Mouse (Mus musculus): ENCODE measurements at regions not wholly inside any gene's neighbourhood (a gene's known extent, or its start where the extent isn't known, plus 50 kb on each side); places are given as distances from the start of the nearest gene placed in this dataset.

- H3K4me1 ChIP-seq = no peaks in the 10 kb centered on the region
- no peak overlapping the region for H3K4me2 ChIP-seq (replicated peaks)
- H3K9ac ChIP-seq = no peak overlapping the region
- no peak overlapping the region for H3K27ac ChIP-seq
- no peaks in the 10 kb centered on the region for H3K36me3 ChIP-seq
- H3K27me3 ChIP-seq = no peaks in the 10 kb centered on the region
- no peaks in the 10 kb centered on the region for H3K9me3 ChIP-seq
- no peak for ATAC-seq (ENCODE audit: insufficient number of reproducible peaks, insufficient read depth, low FRiP score, low TSS enrichment)
- H3K4me3 ChIP-seq = no peak overlapping the region
These were observed 376.9 kb upstream of the Plxna2 start for GRCm38 (mm10) chr1:194241111-194241510.

GRCm38 (mm10) chr1:194231206-194231605, 386.8 kb upstream of the Plxna2 start:
- no peaks in the 10 kb centered on the region for H3K36me3 ChIP-seq
- WGBS = 27% methylated on average over 4 of the region's 4 CpGs
- peaks cover 17% of the 10 kb centered on the region; the same call in 1 of the 2 replicates for H3K4me1 ChIP-seq
- peak; percentile 77; the same call in 1 of the 2 replicates for ATAC-seq (ENCODE audit: insufficient number of reproducible peaks, insufficient read depth, low FRiP score, low TSS enrichment)
- H3K4me3 ChIP-seq = no peak overlapping the region
- no peak overlapping the region for H3K4me2 ChIP-seq (replicated peaks)
- 0 out of 2 replicates have a peak, but pooled peaks cover 2% of the 10 kb centered on the region for H3K27me3 ChIP-seq
- no peaks in the 10 kb centered on the region for H3K9me3 ChIP-seq
- no peak overlapping the region for H3K27ac ChIP-seq
- no peak overlapping the region for H3K9ac ChIP-seq

GRCm38 (mm10) chr1:194226550-194227160, 391.4 kb upstream of the Plxna2 start:
- peaks cover 12% of the 10 kb centered on the region; the same call in 1 of the 2 replicates for H3K4me1 ChIP-seq
- no peak overlapping the region for H3K4me3 ChIP-seq
- 0 out of 2 replicates have a peak, but pooled peaks cover 2% of the 10 kb centered on the region for H3K27me3 ChIP-seq
- 17% methylated on average over 6 of the region's 6 CpGs for WGBS
- no peak overlapping the region for H3K9ac ChIP-seq
- H3K36me3 ChIP-seq = no peaks in the 10 kb centered on the region
- H3K4me2 ChIP-seq (replicated peaks) = no peak overlapping the region
- no peak for ATAC-seq (ENCODE audit: insufficient number of reproducible peaks, insufficient read depth, low FRiP score, low TSS enrichment)
- H3K9me3 ChIP-seq = no peaks in the 10 kb centered on the region
- no peak overlapping the region for H3K27ac ChIP-seq

DNA sequence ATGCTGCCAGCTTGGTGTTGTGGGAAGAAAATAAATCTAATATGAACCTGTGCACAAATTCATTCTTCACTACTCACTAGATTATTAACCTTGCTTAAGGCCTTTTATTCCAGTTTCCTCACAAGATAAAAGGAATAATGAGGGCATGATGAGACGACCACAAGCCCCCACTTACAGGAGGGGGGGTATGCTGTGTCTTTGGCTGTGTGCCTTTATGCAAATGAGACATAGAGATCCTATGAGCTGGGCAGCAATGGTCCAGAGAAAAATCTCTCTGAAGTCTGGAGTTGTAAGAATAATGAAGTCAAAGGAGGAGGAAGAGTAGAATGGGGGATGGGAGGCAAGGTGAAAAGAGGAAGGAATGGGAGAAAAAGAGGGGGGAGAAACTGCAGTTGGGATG, 392.2 kb upstream of the Plxna2 start:
- Histone ChIP-seq H3K4me2 (replicated peaks) (no peak overlapping the region), H3K27ac (no peak overlapping the region)

DNA sequence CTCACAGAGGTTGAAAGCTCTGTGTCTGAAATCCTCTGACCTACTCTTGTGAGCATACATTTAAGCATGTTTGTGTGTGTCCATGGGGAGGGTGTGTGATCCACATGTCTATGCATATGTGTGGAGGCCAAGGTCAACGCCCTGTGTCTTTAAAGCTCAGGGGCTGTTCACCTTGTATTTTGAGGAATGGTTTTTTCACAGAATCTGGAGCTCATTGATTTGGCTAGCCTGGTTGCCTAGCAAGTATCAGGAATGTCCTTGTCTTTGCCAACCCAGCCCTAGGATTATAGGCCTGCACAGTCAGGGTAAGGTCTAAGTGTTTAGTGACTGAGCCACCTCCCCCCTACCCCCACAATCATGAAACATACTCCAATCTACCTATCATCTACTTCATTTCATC, 394.0 kb upstream of the Plxna2 start:
- no peak overlapping the region for H3K4me3 ChIP-seq
- H3K36me3 ChIP-seq = no peaks in the 10 kb centered on the region
- no peaks in the 10 kb centered on the region for H3K9me3 ChIP-seq
- WGBS = 75% methylated on average over 1 of the region's 1 CpGs
- no peak overlapping the region for H3K27ac ChIP-seq
- 0 out of 2 replicates have a peak, but pooled peaks cover 5% of the 10 kb centered on the region for H3K4me1 ChIP-seq
- H3K9ac ChIP-seq = no peak overlapping the region
- H3K27me3 ChIP-seq = 0 out of 2 replicates have a peak, but pooled peaks cover 2% of the 10 kb centered on the region
- H3K4me2 ChIP-seq (replicated peaks) = no peak overlapping the region
- no peak for ATAC-seq (ENCODE audit: insufficient number of reproducible peaks, insufficient read depth, low FRiP score, low TSS enrichment)

More for the DNA sequence above, 392.2 kb upstream of the Plxna2 start:
- no peak overlapping the region for H3K4me3 ChIP-seq
- no peak for ATAC-seq (ENCODE audit: insufficient number of reproducible peaks, insufficient read depth, low FRiP score, low TSS enrichment)
- 0 out of 2 replicates have a peak, but pooled peaks cover 5% of the 10 kb centered on the region for H3K4me1 ChIP-seq
- no peaks in the 10 kb centered on the region for H3K9me3 ChIP-seq
- 0 out of 2 replicates have a peak, but pooled peaks cover 2% of the 10 kb centered on the region for H3K27me3 ChIP-seq
- WGBS = 39% methylated on average over 1 of the region's 1 CpGs
- no peaks in the 10 kb centered on the region for H3K36me3 ChIP-seq
- no peak overlapping the region for H3K9ac ChIP-seq

DNA sequence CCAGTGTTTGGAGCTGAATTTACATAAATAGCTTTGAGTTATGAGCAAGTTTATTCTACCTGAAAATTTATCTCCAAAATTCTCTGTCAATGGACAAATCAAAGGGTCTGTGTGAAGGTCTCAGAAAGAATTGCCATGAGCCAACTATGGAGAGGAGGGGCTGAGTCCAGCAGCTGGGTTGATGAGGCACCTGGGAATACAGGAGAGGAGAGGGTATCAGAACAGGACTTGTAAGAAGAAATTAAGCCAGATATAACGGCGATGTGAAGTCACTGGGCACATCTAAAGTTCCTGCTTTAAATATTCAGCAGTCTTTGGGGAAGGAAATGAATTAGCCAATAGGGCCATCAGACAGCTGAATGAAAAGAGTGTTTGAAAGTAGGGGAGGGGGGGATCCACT, 394.4 kb upstream of the Plxna2 start:
- Histone ChIP-seq H3K9me3 (no peaks in the 10 kb centered on the region), H3K27me3 (0 out of 2 replicates have a peak, but pooled peaks cover 2% of the 10 kb centered on the region), H3K36me3 (no peaks in the 10 kb centered on the region), H3K4me1 (0 out of 2 replicates have a peak, but pooled peaks cover 5% of the 10 kb centered on the region), H3K27ac (no peak overlapping the region), H3K4me3 (no peak overlapping the region), H3K9ac (no peak overlapping the region), H3K4me2 (replicated peaks) (no peak overlapping the region)
- 57% methylated on average over 2 of the region's 2 CpGs for WGBS
- no peak for ATAC-seq (ENCODE audit: insufficient number of reproducible peaks, insufficient read depth, low FRiP score, low TSS enrichment)

DNA sequence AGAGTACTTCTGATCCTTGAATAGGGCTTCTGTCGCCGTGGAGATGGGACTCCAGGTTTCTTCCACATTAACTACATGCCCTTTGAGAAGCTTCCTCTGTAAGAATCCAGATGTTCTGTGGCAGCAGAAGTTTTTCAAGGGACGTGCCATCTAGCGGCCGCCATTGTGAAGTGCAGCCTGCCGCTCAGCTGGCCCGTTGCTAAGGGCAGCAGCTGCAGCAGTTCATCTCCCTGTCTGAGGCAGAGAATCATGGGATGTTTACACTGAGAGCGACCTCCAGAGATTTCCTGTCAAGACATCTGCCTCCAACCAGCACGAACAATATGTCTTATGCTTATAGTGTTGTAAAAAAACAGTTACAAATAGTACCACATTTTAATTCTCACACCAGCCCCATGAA, 395.0 kb upstream of the Plxna2 start:
- H3K36me3 ChIP-seq = no peaks in the 10 kb centered on the region
- H3K4me3 ChIP-seq = no peak overlapping the region
- WGBS = 1% methylated on average over 9 of the region's 9 CpGs
- H3K4me1 ChIP-seq = 0 out of 2 replicates have a peak, but pooled peaks cover 5% of the 10 kb centered on the region
- no peaks in the 10 kb centered on the region for H3K9me3 ChIP-seq
- no peak overlapping the region for H3K4me2 ChIP-seq (replicated peaks)
- H3K9ac ChIP-seq = no peak overlapping the region
- H3K27ac ChIP-seq = no peak overlapping the region
- H3K27me3 ChIP-seq = 0 out of 2 replicates have a peak, but pooled peaks cover under 1% of the 10 kb centered on the region
- ATAC-seq (ENCODE audit: insufficient number of reproducible peaks, insufficient read depth, low FRiP score, low TSS enrichment) = peak; percentile 64; the same call in 1 of the 2 replicates

- ATAC-seq (ENCODE audit: insufficient number of reproducible peaks, insufficient read depth, low FRiP score, low TSS enrichment) = no peak
- Histone ChIP-seq H3K9ac (no peak overlapping the region), H3K4me2 (replicated peaks) (no peak overlapping the region), H3K27ac (no peak overlapping the region), H3K4me3 (no peak overlapping the region), H3K9me3 (no peaks in the 10 kb centered on the region), H3K4me1 (no peaks in the 10 kb centered on the region), H3K36me3 (no peaks in the 10 kb centered on the region), H3K27me3 (no peaks in the 10 kb centered on the region)
- WGBS = 30% methylated on average over 14 of the region's 14 CpGs
These were observed 409.7 kb upstream of the Plxna2 start for GRCm38 (mm10) chr1:194208034-194209000.

DNA sequence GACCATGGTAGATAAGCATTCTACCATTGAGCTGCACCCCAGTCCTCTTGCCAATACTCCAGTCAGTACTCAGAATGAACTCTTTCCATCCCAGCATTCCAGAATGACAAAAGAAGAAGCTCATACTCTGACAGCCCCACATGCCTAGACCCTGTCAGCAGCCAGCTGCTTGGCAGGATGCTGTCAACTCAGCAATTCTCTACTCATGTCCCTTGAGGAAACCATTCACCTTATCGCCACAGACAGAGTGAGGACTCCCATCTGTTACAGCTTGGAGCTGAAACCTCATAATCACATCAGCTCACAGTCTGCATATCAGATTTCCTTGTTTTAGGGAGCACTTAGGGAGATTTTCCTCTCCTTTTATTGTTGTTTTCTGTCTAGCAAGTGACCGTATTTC, 420.5 kb upstream of the Plxna2 start:
- WGBS = 44% methylated on average over 2 of the region's 2 CpGs
- no peaks in the 10 kb centered on the region for H3K27me3 ChIP-seq
- no peak overlapping the region for H3K9ac ChIP-seq
- no peak for ATAC-seq (ENCODE audit: insufficient number of reproducible peaks, insufficient read depth, low FRiP score, low TSS enrichment)
- no peak overlapping the region for H3K27ac ChIP-seq
- no peak overlapping the region for H3K4me3 ChIP-seq
- H3K36me3 ChIP-seq = no peaks in the 10 kb centered on the region
- no peak overlapping the region for H3K4me2 ChIP-seq (replicated peaks)
- H3K4me1 ChIP-seq = no peaks in the 10 kb centered on the region
- no peaks in the 10 kb centered on the region for H3K9me3 ChIP-seq

DNA sequence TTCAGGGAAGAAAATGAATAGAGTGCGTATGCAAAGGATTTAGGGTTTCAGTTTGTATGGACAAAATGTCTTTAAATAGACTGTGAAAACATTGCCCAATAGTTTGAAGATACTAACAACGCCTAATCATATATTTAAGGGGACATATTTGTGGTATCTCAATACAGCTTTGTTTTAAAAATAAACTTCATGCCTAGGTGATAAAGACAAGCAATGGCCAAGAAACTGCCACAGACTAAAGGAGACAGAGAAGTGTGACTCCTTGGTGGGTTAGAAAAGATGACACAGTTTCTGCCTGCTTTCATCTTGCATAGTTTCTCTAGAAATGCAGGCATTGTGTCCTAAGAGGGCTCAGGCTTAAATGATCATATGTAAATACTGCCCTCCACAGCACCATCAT, 435.7 kb upstream of the Plxna2 start:
- Histone ChIP-seq H3K9ac (no peak overlapping the region), H3K27me3 (no peaks in the 10 kb centered on the region), H3K9me3 (no peaks in the 10 kb centered on the region), H3K27ac (no peak overlapping the region), H3K4me2 (replicated peaks) (no peak overlapping the region), H3K4me3 (no peak overlapping the region), H3K4me1 (no peaks in the 10 kb centered on the region), H3K36me3 (no peaks in the 10 kb centered on the region)
- ATAC-seq (ENCODE audit: insufficient number of reproducible peaks, insufficient read depth, low FRiP score, low TSS enrichment) = no peak
- 81% methylated on average over 2 of the region's 2 CpGs for WGBS

DNA sequence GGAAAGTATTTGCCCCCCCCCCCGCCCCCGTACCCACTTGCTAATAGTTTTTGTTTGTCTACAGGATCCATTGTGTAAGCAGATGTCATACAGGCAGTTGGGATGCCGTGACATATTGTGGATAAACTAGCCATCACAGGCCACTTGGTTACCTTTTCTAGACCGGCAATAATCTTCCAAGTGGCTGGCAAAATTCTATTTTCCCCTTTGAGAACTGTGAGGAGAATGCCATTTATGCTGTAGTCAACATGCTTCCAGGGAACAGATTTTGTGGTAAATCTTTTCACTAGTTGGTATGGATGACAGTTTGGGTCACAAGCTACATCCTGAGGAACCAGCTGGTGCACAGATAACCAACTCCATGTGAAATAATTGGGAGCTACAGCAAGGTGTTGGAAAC, 456.5 kb upstream of the Plxna2 start:
- Histone ChIP-seq H3K27ac (no peak overlapping the region), H3K27me3 (no peaks in the 10 kb centered on the region), H3K4me2 (replicated peaks) (no peak overlapping the region), H3K9me3 (no peaks in the 10 kb centered on the region), H3K4me3 (no peak overlapping the region), H3K36me3 (no peaks in the 10 kb centered on the region), H3K4me1 (no peaks in the 10 kb centered on the region), H3K9ac (no peak overlapping the region)
- ATAC-seq (ENCODE audit: insufficient number of reproducible peaks, insufficient read depth, low FRiP score, low TSS enrichment) = no peak
- 83% methylated on average over 4 of the region's 4 CpGs for WGBS

All from embryonic facial prominence, embryonic 12.5 days (tissue).